Comparison of ENCODE assay signal across 11 mouse cellular contexts in the genomic region with DNA sequence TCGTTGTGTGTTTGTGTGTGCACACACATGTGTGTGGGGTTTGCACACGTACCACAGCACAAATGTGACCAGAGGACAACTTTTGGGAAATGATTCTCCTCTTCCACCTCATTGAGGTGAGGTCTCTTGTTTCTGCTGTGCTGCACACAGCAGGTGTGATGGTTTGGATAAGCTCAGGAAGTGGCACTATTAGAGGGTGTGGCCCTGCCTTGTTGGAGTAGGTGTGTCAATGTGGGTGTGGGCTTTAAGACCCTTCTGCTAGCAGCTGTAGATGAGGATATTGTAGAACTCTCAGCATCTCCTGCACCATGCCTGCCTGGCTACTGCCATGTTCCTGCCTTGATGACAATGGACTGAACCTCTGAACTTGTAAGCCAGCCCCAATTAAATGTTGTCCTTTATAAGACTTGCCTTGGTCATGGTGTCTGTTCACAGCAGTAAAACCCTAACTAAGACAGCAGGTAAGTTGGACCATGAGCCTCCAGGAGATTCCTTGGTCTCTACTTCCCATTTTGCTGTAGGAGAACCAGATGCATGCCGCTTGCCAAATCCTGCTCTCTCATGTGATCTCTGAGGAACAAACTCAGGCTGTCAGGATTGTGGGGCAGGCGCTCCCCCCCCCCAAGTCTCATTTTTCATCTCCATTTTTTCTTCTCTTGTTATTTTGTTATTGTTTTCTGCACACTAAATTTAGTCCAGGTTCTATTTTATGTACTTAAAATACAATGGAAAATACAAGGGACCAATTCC. TPM values are rescaled to one million over a fixed set of nuclear protein-coding genes. Genes with fewer than 3 reads are reported as not detected.
DNase-seq lines count a peak whose midpoint lies in the region; ATAC-seq lines count a peak whose summit lies in the region.
"Had no signal": no experiment of that assay in that cellular context is flagged by ENCODE, and none has a peak within 500 bp of the region (broad histone marks: within the 10 kb centered on the region; RNA-seq: fewer than 3 reads in every experiment).

No protein-coding gene starts in this region.

- no peak overlapping the region for H3K27ac ChIP-seq in neural tube, embryonic 15.5 days (replicated peaks)
- H3K27ac ChIP-seq in liver, embryonic 12.5 days = no peak overlapping the region
- H3K27ac ChIP-seq: liver, embryonic 15.5 days had no signal

- no peak overlapping the region for H3K4me2 ChIP-seq in neural tube, embryonic 15.5 days
- no peak overlapping the region for H3K4me2 ChIP-seq in liver, embryonic 12.5 days
- H3K4me2 ChIP-seq: liver, embryonic 15.5 days had no signal

- H3K9ac ChIP-seq in neural tube, embryonic 15.5 days (replicated peaks) = no peak overlapping the region
- no peak overlapping the region for H3K9ac ChIP-seq in liver, embryonic 12.5 days
- H3K9ac ChIP-seq: liver, embryonic 15.5 days had no signal

- no peak for ATAC-seq in neural tube, embryonic 15.5 days (ENCODE audit: low FRiP score)
- peak; percentile 13; the same call in 1 of the 2 replicates for ATAC-seq in liver, embryonic 12.5 days

- peaks cover 49% of the 10 kb centered on the region for H3K9me3 ChIP-seq in neural tube, embryonic 15.5 days (replicated peaks)
- H3K9me3 ChIP-seq in liver, embryonic 12.5 days (replicated peaks) = peaks cover 45% of the 10 kb centered on the region
- H3K9me3 ChIP-seq: liver, embryonic 15.5 days had no signal

- H3K27me3 ChIP-seq in neural tube, embryonic 15.5 days (replicated peaks) = no peaks in the 10 kb centered on the region
- H3K27me3 ChIP-seq in liver, embryonic 12.5 days (replicated peaks) = no peaks in the 10 kb centered on the region
- H3K27me3 ChIP-seq: liver, embryonic 15.5 days had no signal

- H3K36me3 ChIP-seq in neural tube, embryonic 15.5 days = no peaks in the 10 kb centered on the region
- H3K36me3 ChIP-seq in liver, embryonic 12.5 days = no peaks in the 10 kb centered on the region
- H3K36me3 ChIP-seq: liver, embryonic 15.5 days had no signal

- 78% methylated on average over 4 of the region's 4 CpGs for WGBS in neural tube, embryonic 15.5 days
- 56% methylated on average over 4 of the region's 4 CpGs for WGBS in liver, embryonic 12.5 days (ENCODE audit: insufficient replicate concordance)

- H3K4me1 ChIP-seq in neural tube, embryonic 15.5 days = no peaks in the 10 kb centered on the region
- H3K4me1 ChIP-seq in liver, embryonic 12.5 days = no peaks in the 10 kb centered on the region
- H3K4me1 ChIP-seq: liver, embryonic 15.5 days had no signal

- H3K4me3 ChIP-seq in neural tube, embryonic 15.5 days (replicated peaks) = no peak overlapping the region
- no peak overlapping the region for H3K4me3 ChIP-seq in liver, embryonic 12.5 days
- H3K4me3 ChIP-seq: liver, embryonic 15.5 days had no signal

- DNase-seq in heart, adult 11 months = peak; percentile 90
- no peak for DNase-seq in heart, postnatal 36 days
- DNase-seq in neural tube, embryonic 10.5 days (ENCODE audit: extremely low spot score, low spot score) = peak; percentile 15
- peak; percentile 7 for DNase-seq in yolk sac, embryonic 10.5 days (ENCODE audit: low spot score)
- DNase-seq in right cerebral cortex, postnatal 14 days = no peak
- DNase-seq in kidney, postnatal 10 days = no peak
- DNase-seq: kidney, postnatal 14 days had no signal

- intact Hi-C loops in heart, postnatal 36 days (cut with DNase I) = no loop called here

RNA-seq across cellular contexts. Expression of a gene that starts 18.9 kb away (rescaled TPM):
- total RNA-seq in heart, postnatal 36 days (2021) = not detected
- 0.11 and 0.14 TPM in 2 replicates for polyA plus RNA-seq in neural tube, embryonic 15.5 days (2015; fragmentation: Nextera tagmentation; extraction: Ambion mirVana)
- polyA plus RNA-seq in liver, embryonic 12.5 days (2016; fragmentation: Nextera tagmentation; extraction: Ambion mirVana) = not detected in 2 replicates
- total RNA-seq: adrenal gland, adult 18-20 months had no signal
- polyA plus RNA-seq: liver, embryonic 15.5 days had no signal

RNA-seq across cellular contexts. Expression of a gene that starts 18.9 kb away (rescaled TPM):
- 10 to 100 TPM; 12.2 to 13.3 TPM for total RNA-seq in heart, postnatal 36 days (2021)
- polyA plus RNA-seq in neural tube, embryonic 15.5 days (2015; fragmentation: Nextera tagmentation; extraction: Ambion mirVana) = 63.6 and 84.0 TPM in 2 replicates
- 104 and 106 TPM in 2 replicates for polyA plus RNA-seq in liver, embryonic 12.5 days (2016; fragmentation: Nextera tagmentation; extraction: Ambion mirVana)

Comparison
In these comparisons a context has a peak if more than half of its experiments do, and no peak if none do; other contexts are left out.
1. DNase-seq: peak in heart, adult 11 months (single experiment), neural tube, embryonic 10.5 days (single experiment) and yolk sac, embryonic 10.5 days (single experiment); none in heart, postnatal 36 days (0 of 2), right cerebral cortex, postnatal 14 days (single experiment) and kidney, postnatal 10 days (single experiment).